Mouse (Mus musculus): ENCODE data around the gene Cers6. TPM values are rescaled to one million over a fixed set of nuclear protein-coding genes. Genes with fewer than 3 reads are reported as not detected.

Cers6 gene
- polyA plus RNA-seq, 1 experiment from 2014 or later = 21.3 TPM

- no peaks in the 10 kb centered on the region for H3K36me3 ChIP-seq
- H3K4me3 ChIP-seq = no peak overlapping the region
- no peaks in the 10 kb centered on the region for H3K27me3 ChIP-seq
- 61% methylated on average over 6 of the region's 6 CpGs for WGBS
- H3K4me1 ChIP-seq = no peaks in the 10 kb centered on the region
- H3K27ac ChIP-seq = no peak overlapping the region
- no peak overlapping the region for H3K9ac ChIP-seq
- ATAC-seq (ENCODE audit: borderline replicate concordance, extremely low read depth, low FRiP score, low TSS enrichment) = no peak
- H3K4me2 ChIP-seq = no peak overlapping the region
- H3K9me3 ChIP-seq = no peaks in the 10 kb centered on the region
Observed at GRCm38 (mm10) chr2:69042327-69043106, 181.3 kb downstream of the Cers6 start.

GRCm38 (mm10) chr2:69043431-69044118 lies 182.3 kb downstream of the Cers6 start:
- Histone ChIP-seq H3K27ac (no peak overlapping the region), H3K9ac (no peak overlapping the region), H3K27me3 (no peaks in the 10 kb centered on the region), H3K4me2 (no peak overlapping the region), H3K4me1 (no peaks in the 10 kb centered on the region), H3K4me3 (no peak overlapping the region), H3K9me3 (no peaks in the 10 kb centered on the region), H3K36me3 (no peaks in the 10 kb centered on the region)
- 83% methylated on average over 4 of the region's 4 CpGs for WGBS
- ATAC-seq (ENCODE audit: borderline replicate concordance, extremely low read depth, low FRiP score, low TSS enrichment) = peak; percentile 58; the same call in 1 of the 2 replicates

- peaks cover 13% of the 10 kb centered on the region; the same call in 1 of the 2 replicates for H3K4me1 ChIP-seq
- no peaks in the 10 kb centered on the region for H3K27me3 ChIP-seq
- no peaks in the 10 kb centered on the region for H3K36me3 ChIP-seq
- H3K27ac ChIP-seq = no peak overlapping the region
- H3K4me2 ChIP-seq = no peak overlapping the region
- WGBS = 75% methylated on average over 4 of the region's 4 CpGs
- no peak overlapping the region for H3K4me3 ChIP-seq
- no peak overlapping the region for H3K9ac ChIP-seq
- ATAC-seq (ENCODE audit: borderline replicate concordance, extremely low read depth, low FRiP score, low TSS enrichment) = no peak
- H3K9me3 ChIP-seq = no peaks in the 10 kb centered on the region
Observed at GRCm38 (mm10) chr2:69045926-69046325, 184.7 kb downstream of the Cers6 start.

GRCm38 (mm10) chr2:69047297-69047696 lies 186.1 kb downstream of the Cers6 start:
- H3K36me3 ChIP-seq = no peaks in the 10 kb centered on the region
- ATAC-seq (ENCODE audit: borderline replicate concordance, extremely low read depth, low FRiP score, low TSS enrichment) = no peak
- peaks cover 13% of the 10 kb centered on the region; the same call in 1 of the 2 replicates for H3K4me1 ChIP-seq
- H3K9me3 ChIP-seq = no peaks in the 10 kb centered on the region
- no peak overlapping the region for H3K4me3 ChIP-seq
- no peak overlapping the region for H3K27ac ChIP-seq
- no peaks in the 10 kb centered on the region for H3K27me3 ChIP-seq
- no peak overlapping the region for H3K9ac ChIP-seq
- 66% methylated on average over 7 of the region's 7 CpGs for WGBS
- no peak overlapping the region for H3K4me2 ChIP-seq

- Histone ChIP-seq H3K9ac (no peak overlapping the region), H3K27ac (no peak overlapping the region), H3K9me3 (no peaks in the 10 kb centered on the region), H3K36me3 (no peaks in the 10 kb centered on the region), H3K4me1 (peaks cover 15% of the 10 kb centered on the region; the same call in 1 of the 2 replicates), H3K4me2 (no peak overlapping the region), H3K4me3 (no peak overlapping the region), H3K27me3 (no peaks in the 10 kb centered on the region)
- no peak for ATAC-seq (ENCODE audit: borderline replicate concordance, extremely low read depth, low FRiP score, low TSS enrichment)
- WGBS = 95% methylated on average over 3 of the region's 3 CpGs
Observed at GRCm38 (mm10) chr2:69047805-69048204, 186.6 kb downstream of the Cers6 start.

- Histone ChIP-seq H3K9ac (no peak overlapping the region), H3K4me3 (no peak overlapping the region), H3K27me3 (no peaks in the 10 kb centered on the region), H3K4me1 (peaks cover 22% of the 10 kb centered on the region), H3K36me3 (no peaks in the 10 kb centered on the region), H3K27ac (no peak overlapping the region), H3K9me3 (no peaks in the 10 kb centered on the region), H3K4me2 (no peak overlapping the region)
- no peak for ATAC-seq (ENCODE audit: borderline replicate concordance, extremely low read depth, low FRiP score, low TSS enrichment)
- 53% methylated on average over 7 of the region's 7 CpGs for WGBS
Observed at GRCm38 (mm10) chr2:69049179-69049578, 187.9 kb downstream of the Cers6 start.

GRCm38 (mm10) chr2:69050189-69050588 lies 188.9 kb downstream of the Cers6 start:
- Histone ChIP-seq H3K9ac (no peak overlapping the region), H3K27ac (no peak overlapping the region), H3K9me3 (no peaks in the 10 kb centered on the region), H3K4me1 (peaks cover 26% of the 10 kb centered on the region), H3K4me3 (no peak overlapping the region), H3K27me3 (no peaks in the 10 kb centered on the region), H3K4me2 (no peak overlapping the region), H3K36me3 (no peaks in the 10 kb centered on the region)
- 54% methylated on average over 4 of the region's 4 CpGs for whole genome bisulfite sequencing
- ATAC-seq (ENCODE audit: borderline replicate concordance, extremely low read depth, low FRiP score, low TSS enrichment) = peak; percentile 41; the same call in 1 of the 2 replicates

GRCm38 (mm10) chr2:69051596-69051995 lies 190.4 kb downstream of the Cers6 start:
- H3K4me1 ChIP-seq = peaks cover 27% of the 10 kb centered on the region
- H3K9me3 ChIP-seq = no peaks in the 10 kb centered on the region
- no peaks in the 10 kb centered on the region for H3K36me3 ChIP-seq
- H3K4me2 ChIP-seq = no peak overlapping the region
- no peak overlapping the region for H3K9ac ChIP-seq
- no peaks in the 10 kb centered on the region for H3K27me3 ChIP-seq
- no peak overlapping the region for H3K27ac ChIP-seq
- ATAC-seq (ENCODE audit: borderline replicate concordance, extremely low read depth, low FRiP score, low TSS enrichment) = no peak
- no peak overlapping the region for H3K4me3 ChIP-seq
- WGBS = 40% methylated on average over 1 of the region's 1 CpGs

- H3K9ac ChIP-seq = no peak overlapping the region
- H3K4me2 ChIP-seq = no peak overlapping the region
- H3K4me3 ChIP-seq = no peak overlapping the region
- H3K9me3 ChIP-seq = no peaks in the 10 kb centered on the region
- no peaks in the 10 kb centered on the region for H3K27me3 ChIP-seq
- peak; percentile 65 for ATAC-seq (ENCODE audit: borderline replicate concordance, extremely low read depth, low FRiP score, low TSS enrichment)
- peak overlapping the region; percentile 25 for H3K27ac ChIP-seq
- H3K36me3 ChIP-seq = no peaks in the 10 kb centered on the region
- 56% methylated on average over 4 of the region's 4 CpGs for WGBS
- peaks cover 27% of the 10 kb centered on the region for H3K4me1 ChIP-seq
Observed at GRCm38 (mm10) chr2:69053210-69053858, 192.1 kb downstream of the Cers6 start.

GRCm38 (mm10) chr2:69054279-69054678 lies 193.0 kb downstream of the Cers6 start:
- Histone ChIP-seq H3K9ac (no peak overlapping the region), H3K36me3 (no peaks in the 10 kb centered on the region), H3K4me1 (peaks cover 23% of the 10 kb centered on the region), H3K9me3 (no peaks in the 10 kb centered on the region), H3K27me3 (no peaks in the 10 kb centered on the region), H3K4me3 (no peak overlapping the region), H3K27ac (no peak overlapping the region), H3K4me2 (no peak overlapping the region)
- ATAC-seq (ENCODE audit: borderline replicate concordance, extremely low read depth, low FRiP score, low TSS enrichment) = peak; percentile 92
- 43% methylated on average over 4 of the region's 4 CpGs for WGBS

- Histone ChIP-seq H3K4me3 (no peak overlapping the region), H3K36me3 (no peaks in the 10 kb centered on the region), H3K4me2 (no peak overlapping the region), H3K9me3 (no peaks in the 10 kb centered on the region), H3K27ac (no peak overlapping the region), H3K9ac (no peak overlapping the region), H3K4me1 (peaks cover 17% of the 10 kb centered on the region), H3K27me3 (no peaks in the 10 kb centered on the region)
- ATAC-seq (ENCODE audit: borderline replicate concordance, extremely low read depth, low FRiP score, low TSS enrichment) = no peak
- WGBS = 86% methylated on average over 6 of the region's 6 CpGs
Observed at GRCm38 (mm10) chr2:69055174-69055573, 193.9 kb downstream of the Cers6 start.

GRCm38 (mm10) chr2:69061313-69061712 lies 200.1 kb downstream of the Cers6 start:
- Histone ChIP-seq H3K36me3 (no peaks in the 10 kb centered on the region), H3K9me3 (no peaks in the 10 kb centered on the region), H3K4me3 (no peak overlapping the region), H3K4me2 (no peak overlapping the region), H3K9ac (no peak overlapping the region), H3K4me1 (no peaks in the 10 kb centered on the region), H3K27ac (no peak overlapping the region), H3K27me3 (no peaks in the 10 kb centered on the region)
- no peak for ATAC-seq (ENCODE audit: borderline replicate concordance, extremely low read depth, low FRiP score, low TSS enrichment)
